Mouse (Mus musculus): Measurements from ENCODE around the gene St3gal4. TPM values are rescaled to one million over a fixed set of nuclear protein-coding genes. Genes with fewer than 3 reads are reported as not detected.

The St3gal4 gene
- total and polyA plus RNA-seq, 3 experiments, result 6.2 to 9.3 (median 8.8) TPM

- Histone ChIP-seq H3K4me3 (replicated peaks in 1 of 3; ENCODE audit: low read depth in 2 of 3, low read length in 2 of 3, poor library complexity in 1 of 3) (no peak overlapping the region), H3K9ac (ENCODE audit: insufficient read depth, low read depth) (no peak overlapping the region), H3K4me2 (ENCODE audit: insufficient read depth, low read depth, poor library complexity, severe bottlenecking) (no peak overlapping the region), H3K4me1 (ENCODE audit: control insufficient read depth in 1 of 2, insufficient read depth in 2 of 2) (peaks cover 0 to 7% of the 10 kb centered on the region in 2 experiments; a peak in 2 of 4 replicates), H3K27me3 (replicated peaks) (no peaks in the 10 kb centered on the region), H3K79me2 (replicated peaks; ENCODE audit: control insufficient read depth, extremely low read depth, insufficient read depth, poor library complexity, severe bottlenecking) (no peaks in the 10 kb centered on the region), H3K27ac (ENCODE audit: insufficient read depth, low read depth) (no peak overlapping the region), H3K36me3 (replicated peaks in 1 of 2; ENCODE audit: control insufficient read depth in 1 of 2, insufficient read depth in 1 of 2, low read length in 1 of 2) (no peaks in the 10 kb centered on the region), H3K9me3 (replicated peaks; ENCODE audit: low read length) (no peaks in the 10 kb centered on the region)
- in situ Hi-C loops (cut with MboI; ENCODE audit: low pct_ligation_motif_present, low pct_unique_long_range_greater_than_20kb, low sequenced_read_pairs), result no loop called here
- TF ChIP-seq SIN3A (IDR thresholded peaks at IDR 0.05; ENCODE audit: low read length), result no peak
- dilution Hi-C loops (cut with MboI; ENCODE audit: extremely low pct_ligation_motif_present, extremely low pct_unique_long_range_greater_than_20kb, low sequenced_read_pairs), result no loop called here
- DNase-seq (ENCODE audit: extremely low read depth), result no peak
These were observed 21.2 kb downstream of the St3gal4 start for GRCm38 (mm10) chr9:35097901-35098300.

DNA sequence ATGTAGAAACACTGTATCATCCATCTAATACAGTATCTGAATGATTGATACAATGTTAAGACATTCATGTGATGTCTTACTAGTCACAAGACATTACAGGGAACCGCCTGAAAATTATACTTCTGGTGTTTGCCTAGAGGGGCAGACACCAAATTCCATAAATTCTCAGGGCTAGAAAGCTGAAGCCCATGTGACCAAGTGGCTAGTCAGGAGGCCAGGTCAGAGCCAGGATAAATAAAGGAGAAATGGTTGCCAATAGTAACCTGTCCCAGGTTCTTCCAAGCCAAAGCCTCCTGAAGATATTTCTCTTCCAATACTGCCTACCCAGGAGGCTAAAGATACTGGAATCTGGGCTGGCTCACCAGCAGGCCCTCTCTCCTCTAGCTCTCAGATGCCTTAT, 23.3 kb downstream of the St3gal4 start:
- no peaks in the 10 kb centered on the region for H3K79me2 ChIP-seq (replicated peaks; ENCODE audit: control insufficient read depth, extremely low read depth, insufficient read depth, poor library complexity, severe bottlenecking)
- in situ Hi-C loops (cut with MboI; ENCODE audit: low pct_ligation_motif_present, low pct_unique_long_range_greater_than_20kb, low sequenced_read_pairs), result no loop called here
- DNase-seq (ENCODE audit: extremely low read depth), result no peak
- dilution Hi-C loops (cut with MboI; ENCODE audit: extremely low pct_ligation_motif_present, extremely low pct_unique_long_range_greater_than_20kb, low sequenced_read_pairs), result no loop called here
- H3K36me3 ChIP-seq (replicated peaks in 1 of 2; ENCODE audit: control insufficient read depth in 1 of 2, insufficient read depth in 1 of 2, low read length in 1 of 2), result no peaks in the 10 kb centered on the region
- no peak overlapping the region for H3K9ac ChIP-seq (ENCODE audit: insufficient read depth, low read depth)
- no peak overlapping the region for H3K27ac ChIP-seq (ENCODE audit: insufficient read depth, low read depth)
- no peak overlapping the region for H3K4me2 ChIP-seq (ENCODE audit: insufficient read depth, low read depth, poor library complexity, severe bottlenecking)
- no peaks in the 10 kb centered on the region for H3K27me3 ChIP-seq (replicated peaks)
- TF ChIP-seq CTCF (conservative IDR thresholded peaks at IDR 0.05 in 1 of 2, IDR thresholded peaks at IDR 0.05 in 1 of 2; ENCODE audit: low read depth in 2 of 2, low read length in 2 of 2), result no peak
- no peaks in the 10 kb centered on the region for H3K4me1 ChIP-seq (ENCODE audit: control insufficient read depth in 1 of 2, insufficient read depth in 2 of 2)
- no peaks in the 10 kb centered on the region for H3K9me3 ChIP-seq (replicated peaks; ENCODE audit: low read length)
- no peak overlapping the region for H3K4me3 ChIP-seq (replicated peaks in 1 of 3; ENCODE audit: low read depth in 2 of 3, low read length in 2 of 3, poor library complexity in 1 of 3)

DNA sequence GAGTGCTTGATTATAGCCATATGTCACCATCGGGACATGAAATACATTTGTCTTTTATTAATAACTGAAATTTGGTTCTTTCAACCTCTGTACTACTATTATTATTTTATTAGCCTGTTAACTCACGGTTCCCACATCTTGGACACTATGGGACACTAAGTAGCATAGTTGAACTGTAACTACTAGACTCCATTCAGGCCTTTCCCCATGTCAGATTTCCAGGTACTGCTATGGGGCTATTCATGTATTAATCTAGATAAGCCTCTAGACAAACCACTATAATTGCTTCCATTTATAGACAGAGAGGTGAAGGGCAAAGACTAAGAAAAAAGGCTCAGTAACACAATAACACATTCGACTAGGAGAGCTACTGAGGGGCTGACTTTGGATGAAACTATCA, 25.7 kb downstream of the St3gal4 start:
- in situ Hi-C loops (cut with MboI; ENCODE audit: low pct_ligation_motif_present, low pct_unique_long_range_greater_than_20kb, low sequenced_read_pairs) (no loop called here), dilution Hi-C loops (cut with MboI; ENCODE audit: extremely low pct_ligation_motif_present, extremely low pct_unique_long_range_greater_than_20kb, low sequenced_read_pairs) (no loop called here)
- no peaks in the 10 kb centered on the region for H3K9me3 ChIP-seq (replicated peaks; ENCODE audit: low read length)
- H3K27me3 ChIP-seq (replicated peaks), result no peaks in the 10 kb centered on the region
- no peak overlapping the region for H3K27ac ChIP-seq (ENCODE audit: insufficient read depth, low read depth)
- no peak overlapping the region for H3K4me2 ChIP-seq (ENCODE audit: insufficient read depth, low read depth, poor library complexity, severe bottlenecking)
- H3K4me3 ChIP-seq (replicated peaks in 1 of 3; ENCODE audit: low read depth in 2 of 3, low read length in 2 of 3, poor library complexity in 1 of 3), result no peak overlapping the region
- no peak for DNase-seq (ENCODE audit: extremely low read depth)
- no peak overlapping the region for H3K9ac ChIP-seq (ENCODE audit: insufficient read depth, low read depth)
- no peaks in the 10 kb centered on the region for H3K36me3 ChIP-seq (replicated peaks in 1 of 2; ENCODE audit: control insufficient read depth in 1 of 2, insufficient read depth in 1 of 2, low read length in 1 of 2)
- TF ChIP-seq POLR2A (IDR thresholded peaks at IDR 0.05; ENCODE audit: low read depth, low read length) (no peak), EP300 (IDR thresholded peaks at IDR 0.05; ENCODE audit: low read length) (no peak), NELFE (IDR thresholded peaks at IDR 0.05; ENCODE audit: low read depth, low read length) (no peak), KAT2A (IDR thresholded peaks at IDR 0.05; ENCODE audit: insufficient replicate concordance, low read length) (no peak), CHD2 (IDR thresholded peaks at IDR 0.05; ENCODE audit: low read length) (no peak), ZKSCAN1 (IDR thresholded peaks at IDR 0.05; ENCODE audit: borderline replicate concordance, low read depth, low read length) (no peak), PAX5 (IDR thresholded peaks at IDR 0.05; ENCODE audit: low read length) (no peak), HCFC1 (IDR thresholded peaks at IDR 0.05; ENCODE audit: low read depth, low read length) (no peak), NRF1 (IDR thresholded peaks at IDR 0.05; ENCODE audit: low read depth, low read length) (no peak), ZMIZ1 (IDR thresholded peaks at IDR 0.05; ENCODE audit: low read depth, low read length) (no peak), RAD21 (IDR thresholded peaks at IDR 0.05; ENCODE audit: low read depth, low read length) (no peak), SMC3 (IDR thresholded peaks at IDR 0.05; ENCODE audit: low read depth, low read length) (no peak), TBP (conservative IDR thresholded peaks at IDR 0.05; ENCODE audit: low read depth, low read length) (no peak), ETS1 (conservative IDR thresholded peaks at IDR 0.05; ENCODE audit: low read depth, low read length) (no peak), IRF4 (IDR thresholded peaks at IDR 0.05; ENCODE audit: low read depth, low read length) (no peak), ZNF384 (IDR thresholded peaks at IDR 0.05; ENCODE audit: low read depth, low read length) (no peak), USF2 (conservative IDR thresholded peaks at IDR 0.05; ENCODE audit: low read depth, low read length) (no peak)
- no peaks in the 10 kb centered on the region for H3K4me1 ChIP-seq (ENCODE audit: control insufficient read depth in 1 of 2, insufficient read depth in 2 of 2)
- no peaks in the 10 kb centered on the region for H3K79me2 ChIP-seq (replicated peaks; ENCODE audit: control insufficient read depth, extremely low read depth, insufficient read depth, poor library complexity, severe bottlenecking)
